Mouse (Mus musculus) midbrain, postnatal 0 days (tissue): ENCODE measurements around the gene Slfnl1. TPM values are rescaled to one million over a fixed set of nuclear protein-coding genes. Genes with fewer than 3 reads are reported as not detected.

Source experiments
- ATAC-seq: fragments of 200-750 bp; cut with Nextera tagmentation; 2 replicates; pipeline ENCODE4 v1.8.0; 2017; ENCODE audit warnings: moderate number of reproducible peaks, mild to moderate bottlenecking, moderate TSS enrichment, moderate library complexity; ENCODE audit not compliant: low FRiP score
- DNase-seq: peaks from one replicate; pipeline ENCODE4 v3.0.0-alpha.2; 2015; ENCODE audit warnings: low spot score
- H3K27ac ChIP-seq: fragments of 300-500 bp; sonication (generic); 2 replicates; pipeline ENCODE4 v1.5.1; 2014; ENCODE audit warnings: low read depth, mild to moderate bottlenecking, low read length, mixed read lengths
- H3K27me3 ChIP-seq: fragments of 300-500 bp; sonication (generic); 2 replicates; pipeline ENCODE4 v1.6.1; 2014; ENCODE audit warnings: low read length, control low read depth, mixed read lengths; ENCODE audit not compliant: insufficient read depth
- H3K36me3 ChIP-seq: fragments of 300-500 bp; sonication (generic); 2 replicates; pipeline ENCODE4 v1.6.1; 2014; ENCODE audit warnings: low read length, control low read depth, mixed read lengths; ENCODE audit not compliant: insufficient read depth
- H3K4me1 ChIP-seq: fragments of 300-500 bp; sonication (generic); 2 replicates; pipeline ENCODE4 v1.6.1; 2014; ENCODE audit warnings: mild to moderate bottlenecking, control low read depth, antibody characterized with exemption, low read length, mixed read lengths; ENCODE audit not compliant: insufficient read depth
- H3K4me2 ChIP-seq: fragments of 300-500 bp; sonication (generic); 2 replicates; pipeline ENCODE4 v1.6.1; 2014; ENCODE audit warnings: low read depth, mild to moderate bottlenecking, low read length, mixed read lengths; ENCODE audit not compliant: poor library complexity, severe bottlenecking
- H3K4me3 ChIP-seq: fragments of 300-500 bp; sonication (generic); 2 replicates; pipeline ENCODE4 v1.5.1; 2014; ENCODE audit warnings: low read depth, mild to moderate bottlenecking, low read length, moderate library complexity
- H3K9ac ChIP-seq: fragments of 300-500 bp; sonication (generic); replicated peaks from 2 replicates; pipeline ENCODE4 v1.6.1; 2014; ENCODE audit warnings: mild to moderate bottlenecking, low read length, moderate library complexity, mixed read lengths; ENCODE audit not compliant: poor library complexity, severe bottlenecking
- H3K9me3 ChIP-seq: fragments of 300-500 bp; sonication (generic); 2 replicates; pipeline ENCODE4 v1.6.1; 2016; ENCODE audit warnings: low read length, control low read depth
- CTCF ChIP-seq: IDR thresholded peaks from 2 replicates; pipeline ENCODE4 v1.5.1; 2016; ENCODE audit warnings: antibody characterized with exemption, mild to moderate bottlenecking
- WGBS: fragments of 180-500 bp; shearing (Covaris S2); extraction: QIAGEN DNeasy Blood & Tissue Kit; methylation state at CpG from one replicate; pipeline ENCODE4 v1.1.7; 2014; 5-methylcytosine and 5-hydroxymethylcytosine counted together
- polyA plus RNA-seq: library from polyadenylated mRNA; unstranded; fragments of >200 nt; fragmentation: Nextera tagmentation; extraction: Ambion mirVana; gene quantifications from 2 replicates; pipeline ENCODE4 v1.2.1, GENCODE M21; 2015
- total RNA-seq: library from RNA; depleted of rRNA; stranded (reverse); fragments of >200 nt; gene quantifications from 2 replicates; pipeline ENCODE4 v1.2.3, GENCODE M21; 2014; rRNA removed

Slfnl1 gene
- total and polyA plus RNA-seq, 2 experiments from 2014 or later: 1.0 TPM; not detected in 1

DNA sequence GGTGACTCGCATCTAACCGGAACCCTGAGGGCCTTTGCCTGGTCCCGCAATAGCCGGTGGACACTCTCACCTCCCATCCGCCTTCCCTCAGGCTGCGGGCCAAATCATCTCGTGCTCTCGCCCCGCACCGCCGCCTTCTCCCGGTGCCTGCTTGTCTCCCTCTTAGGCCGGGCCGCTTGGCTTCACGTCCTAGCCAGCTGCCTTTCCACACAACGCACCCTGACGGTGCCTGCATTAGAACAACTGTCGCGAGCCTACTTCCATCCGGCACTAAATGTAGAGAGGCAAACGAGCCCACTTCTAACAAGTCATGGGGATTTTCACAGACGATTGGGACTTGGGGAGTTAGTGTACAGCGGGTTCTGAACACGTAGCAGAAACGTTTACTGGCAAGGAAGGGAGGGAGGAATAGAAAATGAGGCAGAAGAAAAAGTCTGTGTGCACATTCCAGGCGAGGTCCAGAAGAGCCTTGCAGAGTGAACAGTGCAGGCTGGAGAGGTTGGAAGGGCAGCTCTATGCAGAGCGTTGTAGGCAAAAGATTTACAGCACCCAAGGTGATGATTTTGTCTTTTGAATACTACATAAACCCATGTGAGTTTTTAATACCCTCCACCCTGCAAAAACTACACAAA, 38.5 kb downstream of the Slfnl1 start:
- DNase-seq (no peak), ATAC-seq (peak; percentile 61)
- no peaks in the 10 kb centered on the region for H3K36me3 ChIP-seq
- no peaks in the 10 kb centered on the region for H3K9me3 ChIP-seq
- no peak for TF ChIP-seq CTCF
- H3K4me3 ChIP-seq: peak overlapping the region; percentile 73
- WGBS: 1% methylated on average over 27 of the region's 27 CpGs
- H3K9ac ChIP-seq: peak overlapping the region; percentile 86
- no peaks in the 10 kb centered on the region for H3K27me3 ChIP-seq
- H3K27ac ChIP-seq: peak overlapping the region; percentile 92
- peaks cover 8% of the 10 kb centered on the region; the same call in 1 of the 2 replicates for H3K4me1 ChIP-seq
- H3K4me2 ChIP-seq: peak overlapping the region; percentile 75

DNA sequence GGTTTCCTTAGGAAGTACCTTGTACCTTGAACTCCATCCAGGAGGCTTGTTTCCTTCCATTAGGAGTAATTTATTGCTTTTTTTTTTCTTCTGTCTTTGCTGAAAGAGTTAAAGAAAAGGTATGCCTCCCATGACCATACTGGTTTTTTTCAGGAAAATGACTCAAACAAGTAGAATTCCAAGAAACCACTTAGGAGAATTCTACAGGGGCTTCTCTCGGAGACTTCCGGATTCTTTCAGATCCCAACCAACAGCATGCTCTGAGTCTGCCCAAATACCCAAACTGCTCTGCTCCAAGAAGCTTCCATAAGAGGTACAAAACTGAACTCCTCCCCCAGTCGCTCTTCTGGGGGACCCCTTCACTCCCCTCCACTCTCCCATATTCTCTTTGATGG, 39.0 kb downstream of the Slfnl1 start:
- TF ChIP-seq CTCF: no peak
- H3K4me2 ChIP-seq: peak overlapping the region; percentile 75
- H3K27ac ChIP-seq: peak overlapping the region; percentile 92
- DNase-seq (no peak), ATAC-seq (no peak)
- H3K36me3 ChIP-seq: no peaks in the 10 kb centered on the region
- WGBS: 71% methylated on average over 3 of the region's 3 CpGs
- H3K4me3 ChIP-seq: peak overlapping the region; percentile 73; the same call in 1 of the 2 replicates
- H3K4me1 ChIP-seq: peaks cover 8% of the 10 kb centered on the region; the same call in 1 of the 2 replicates
- no peaks in the 10 kb centered on the region for H3K9me3 ChIP-seq
- H3K9ac ChIP-seq: no peak overlapping the region
- H3K27me3 ChIP-seq: no peaks in the 10 kb centered on the region

DNA sequence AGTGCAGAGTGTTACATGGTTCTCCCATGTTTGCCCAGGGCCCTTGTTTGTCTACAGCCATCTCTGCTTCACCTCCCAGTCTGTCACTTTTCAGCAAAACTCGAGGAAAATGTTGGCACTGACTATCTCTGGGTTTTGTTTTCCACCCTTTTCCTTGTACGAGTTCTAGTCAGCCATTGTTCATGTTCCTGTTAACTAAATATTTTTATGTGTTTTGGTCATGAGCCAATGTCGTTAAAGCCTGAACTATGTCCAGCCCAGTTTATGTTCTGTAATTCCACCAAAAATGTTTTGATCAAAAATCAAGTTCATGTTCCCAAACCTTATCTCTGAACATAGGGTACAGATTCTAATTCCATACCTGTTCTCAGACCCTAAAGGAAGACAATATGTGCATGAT, 39.7 kb downstream of the Slfnl1 start:
- Histone ChIP-seq H3K27ac (no peak overlapping the region), H3K4me1 (peaks cover 8% of the 10 kb centered on the region; the same call in 1 of the 2 replicates), H3K27me3 (no peaks in the 10 kb centered on the region), H3K9me3 (no peaks in the 10 kb centered on the region), H3K4me2 (no peak overlapping the region), H3K9ac (no peak overlapping the region), H3K4me3 (no peak overlapping the region), H3K36me3 (no peaks in the 10 kb centered on the region)
- TF ChIP-seq CTCF: no peak
- ATAC-seq (no peak), DNase-seq (no peak)
- WGBS: 72% methylated on average over 3 of the region's 3 CpGs

DNA sequence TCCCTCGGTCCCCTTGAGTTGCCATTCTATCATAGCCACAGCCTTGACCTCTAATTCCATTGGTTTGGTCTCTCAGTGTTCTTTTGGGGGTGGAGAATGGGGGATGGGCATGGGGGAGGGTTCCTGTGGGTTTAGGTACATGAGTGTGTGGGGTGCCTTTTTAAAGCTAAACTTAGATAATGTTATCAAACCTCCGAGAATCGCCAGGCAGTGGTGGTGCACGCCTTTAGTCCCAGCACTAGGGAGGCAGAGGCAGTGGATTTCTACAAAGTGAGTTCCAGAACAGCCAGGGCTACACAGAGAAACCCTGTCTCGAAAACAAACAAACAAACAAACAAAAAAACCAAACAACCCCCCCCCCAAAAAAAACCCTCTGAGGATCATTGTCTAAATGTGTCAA, 48.9 kb downstream of the Slfnl1 start:
- DNase-seq: no peak
- no peak for ATAC-seq
- Histone ChIP-seq H3K27me3 (no peaks in the 10 kb centered on the region), H3K27ac (no peak overlapping the region), H3K9ac (no peak overlapping the region), H3K4me3 (no peak overlapping the region), H3K9me3 (no peaks in the 10 kb centered on the region), H3K4me1 (no peaks in the 10 kb centered on the region), H3K4me2 (no peak overlapping the region), H3K36me3 (no peaks in the 10 kb centered on the region)
- TF ChIP-seq CTCF: no peak
- WGBS: 80% methylated on average over 5 of the region's 5 CpGs

DNA sequence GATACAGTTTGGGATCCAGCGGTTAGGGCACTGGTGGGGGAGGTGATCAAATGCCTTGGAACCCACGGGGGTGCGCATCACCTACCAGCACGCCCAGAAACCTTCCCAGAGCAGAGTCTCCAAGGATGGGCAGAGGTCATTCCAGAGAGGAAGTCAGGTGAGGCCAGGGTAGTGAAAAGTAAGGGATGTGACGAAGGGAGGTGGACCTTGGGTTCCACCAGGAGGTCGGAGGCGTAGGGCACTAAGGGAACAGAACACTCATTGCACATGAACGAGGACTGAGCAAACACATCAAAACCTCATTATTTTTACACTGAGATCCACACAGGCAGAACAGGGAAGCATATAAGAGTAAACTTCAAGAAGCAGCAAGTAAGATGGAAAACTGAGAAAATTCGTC, 49.7 kb downstream of the Slfnl1 start:
- DNase-seq (no peak), ATAC-seq (no peak)
- H3K4me3 ChIP-seq: no peak overlapping the region
- TF ChIP-seq CTCF: no peak
- 83% methylated on average over 9 of the region's 9 CpGs for WGBS
- H3K27ac ChIP-seq: no peak overlapping the region
- H3K36me3 ChIP-seq: no peaks in the 10 kb centered on the region
- H3K9me3 ChIP-seq: no peaks in the 10 kb centered on the region
- no peak overlapping the region for H3K4me2 ChIP-seq
- no peaks in the 10 kb centered on the region for H3K4me1 ChIP-seq
- H3K27me3 ChIP-seq: no peaks in the 10 kb centered on the region
- no peak overlapping the region for H3K9ac ChIP-seq

Other genes starting within 250 kb of the Slfnl1 start
- gene Foxo6, start 244.9 kb upstream of the Slfnl1 start, total RNA-seq: 29.0 and 34.2 TPM in 2 replicates
- gene Foxo6, start 244.9 kb upstream of the Slfnl1 start, polyA plus RNA-seq: 1.7 TPM in 2 replicates
- 53.6 and 57.3 TPM in 2 replicates for gene Scmh1, start 127.0 kb upstream of the Slfnl1 start, total RNA-seq
- gene Scmh1, start 127.0 kb upstream of the Slfnl1 start, polyA plus RNA-seq: 66.8 TPM in 2 replicates
- gene Ctps, start 38.0 kb downstream of the Slfnl1 start, total RNA-seq: 52.5 and 61.2 TPM in 2 replicates
- 65.0 and 66.3 TPM in 2 replicates for gene Ctps, start 38.0 kb downstream of the Slfnl1 start, polyA plus RNA-seq
- gene Gm8439, start 56.5 kb downstream of the Slfnl1 start, total RNA-seq: not detected in 2 replicates
- not detected in 2 replicates for gene Gm8439, start 56.5 kb downstream of the Slfnl1 start, polyA plus RNA-seq
- gene Cited4, start 134.3 kb downstream of the Slfnl1 start, total RNA-seq: 5.2 and 9.7 TPM in 2 replicates
- 6.6 and 7.5 TPM in 2 replicates for gene Cited4, start 134.3 kb downstream of the Slfnl1 start, polyA plus RNA-seq
- 8.2 and 9.8 TPM in 2 replicates for gene Kcnq4, start 216.4 kb downstream of the Slfnl1 start, total RNA-seq
- 4.2 and 4.6 TPM in 2 replicates for gene Kcnq4, start 216.4 kb downstream of the Slfnl1 start, polyA plus RNA-seq